ENCODE assay signal across 11 mouse cellular contexts in genomic region chr9:108795281-108795680, GRCm38 (mm10). TPM values are rescaled to one million over a fixed set of nuclear protein-coding genes. Genes with fewer than 3 reads are reported as not detected.
DNase-seq lines count a peak whose midpoint lies in the region; ATAC-seq and TF ChIP-seq lines count a peak whose summit lies in the region.
"Had no signal": no experiment of that assay in that cellular context is flagged by ENCODE, and none has a peak within 500 bp of the region (broad histone marks: within the 10 kb centered on the region; RNA-seq: fewer than 3 reads in every experiment).

No protein-coding gene starts in this region.

- no peak overlapping the region for H3K27ac ChIP-seq in hindbrain, embryonic 15.5 days (replicated peaks)
- H3K27ac ChIP-seq in hindbrain, embryonic 11.5 days (ENCODE audit: low read depth, low read length) = no peak overlapping the region
- peak overlapping the region; percentile 84 for H3K27ac ChIP-seq in liver, embryonic 13.5 days
- H3K27ac ChIP-seq in stomach, postnatal 0 days (replicated peaks) = peak overlapping the region; percentile 56; the same call in 1 of the 2 replicates
- H3K27ac ChIP-seq: midbrain, embryonic 13.5 days had no signal

- H3K9me3 ChIP-seq in hindbrain, embryonic 15.5 days = no peaks in the 10 kb centered on the region
- no peaks in the 10 kb centered on the region for H3K9me3 ChIP-seq in hindbrain, embryonic 11.5 days (ENCODE audit: control insufficient read depth, low read length)
- no peaks in the 10 kb centered on the region for H3K9me3 ChIP-seq in liver, embryonic 13.5 days (replicated peaks)
- no peaks in the 10 kb centered on the region for H3K9me3 ChIP-seq in stomach, postnatal 0 days (ENCODE audit: control insufficient read depth, low read length)
- H3K9me3 ChIP-seq: midbrain, embryonic 13.5 days had no signal

- H3K4me2 ChIP-seq in hindbrain, embryonic 15.5 days = peak overlapping the region; percentile 30; the same call in 1 of the 2 replicates
- H3K4me2 ChIP-seq in hindbrain, embryonic 11.5 days (replicated peaks; ENCODE audit: low read depth, low read length) = no peak overlapping the region
- H3K4me2 ChIP-seq in liver, embryonic 13.5 days = peak overlapping the region; percentile 76
- no peak overlapping the region for H3K4me2 ChIP-seq in stomach, postnatal 0 days (replicated peaks; ENCODE audit: low read depth)

- H3K4me3 ChIP-seq in hindbrain, embryonic 15.5 days = no peak overlapping the region
- no peak overlapping the region for H3K4me3 ChIP-seq in hindbrain, embryonic 11.5 days (ENCODE audit: low read depth, low read length)
- H3K4me3 ChIP-seq in liver, embryonic 13.5 days (replicated peaks) = peak overlapping the region; percentile 57; the same call in 1 of the 2 replicates
- no peak overlapping the region for H3K4me3 ChIP-seq in stomach, postnatal 0 days (ENCODE audit: low read depth, low read length)
- H3K4me3 ChIP-seq: midbrain, embryonic 13.5 days had no signal

- ATAC-seq in hindbrain, embryonic 15.5 days (ENCODE audit: low FRiP score, low read depth) = no peak
- no peak for ATAC-seq in hindbrain, embryonic 11.5 days (ENCODE audit: low FRiP score)
- no peak for ATAC-seq in liver, embryonic 13.5 days (ENCODE audit: low read depth)
- no peak for ATAC-seq in stomach, postnatal 0 days (ENCODE audit: low FRiP score, low TSS enrichment)
- ATAC-seq: midbrain, embryonic 13.5 days had no signal

- TF ChIP-seq CTCF in stomach, postnatal 0 days (IDR thresholded peaks at IDR 0.05; ENCODE audit: low read depth) = no peak

- 42% methylated on average over 2 of the region's 2 CpGs for WGBS in hindbrain, embryonic 15.5 days
- 64% methylated on average over 2 of the region's 2 CpGs for WGBS in hindbrain, embryonic 11.5 days
- WGBS in liver, embryonic 13.5 days (ENCODE audit: insufficient replicate concordance) = 55% methylated on average over 2 of the region's 2 CpGs
- WGBS in stomach, postnatal 0 days = 46% methylated on average over 2 of the region's 2 CpGs

- H3K9ac ChIP-seq in hindbrain, embryonic 15.5 days = no peak overlapping the region
- H3K9ac ChIP-seq in hindbrain, embryonic 11.5 days (ENCODE audit: low read depth, low read length) = no peak overlapping the region
- H3K9ac ChIP-seq in liver, embryonic 13.5 days = peak overlapping the region; percentile 6
- H3K9ac ChIP-seq in stomach, postnatal 0 days (ENCODE audit: low read length) = no peak overlapping the region

- H3K27me3 ChIP-seq in hindbrain, embryonic 15.5 days = no peaks in the 10 kb centered on the region
- no peaks in the 10 kb centered on the region for H3K27me3 ChIP-seq in hindbrain, embryonic 11.5 days (ENCODE audit: control insufficient read depth, insufficient read depth, low read length)
- H3K27me3 ChIP-seq in liver, embryonic 13.5 days = no peaks in the 10 kb centered on the region
- H3K27me3 ChIP-seq in stomach, postnatal 0 days (ENCODE audit: control insufficient read depth, insufficient read depth, low read length) = no peaks in the 10 kb centered on the region
- H3K27me3 ChIP-seq: midbrain, embryonic 13.5 days had no signal

- TF ChIP-seq EP300 in stomach, postnatal 0 days (optimal IDR thresholded peaks at IDR 0.05) = no peak

- peaks cover 40% of the 10 kb centered on the region for H3K36me3 ChIP-seq in hindbrain, embryonic 15.5 days
- peaks cover 10% of the 10 kb centered on the region; the same call in 1 of the 2 replicates for H3K36me3 ChIP-seq in hindbrain, embryonic 11.5 days (ENCODE audit: control insufficient read depth, insufficient read depth, low read length)
- H3K36me3 ChIP-seq in liver, embryonic 13.5 days = peaks cover 43% of the 10 kb centered on the region
- peaks cover 14% of the 10 kb centered on the region for H3K36me3 ChIP-seq in stomach, postnatal 0 days (ENCODE audit: control insufficient read depth, insufficient read depth, low read length)

- DNase-seq in hindbrain, embryonic 11.5 days (ENCODE audit: low spot score) = no peak
- DNase-seq in retina, adult 2 months (ENCODE audit: low read depth, low spot score) = peak; percentile 77
- no peak for DNase-seq in retina, postnatal 1 day
- no peak for DNase-seq in liver, embryonic 13.5 days
- no peak for DNase-seq in stomach, postnatal 0 days (ENCODE audit: low spot score)
- DNase-seq in cerebellum, postnatal 25 days = no peak
- no peak for DNase-seq in left cerebral cortex, adult 8-10 months (ENCODE audit: low spot score in 2 of 2)
- DNase-seq: gastrocnemius, postnatal 14 days; right cerebral cortex, postnatal 4 days had no signal

- peaks cover 71% of the 10 kb centered on the region for H3K4me1 ChIP-seq in hindbrain, embryonic 15.5 days (replicated peaks)
- H3K4me1 ChIP-seq in hindbrain, embryonic 11.5 days (replicated peaks; ENCODE audit: control insufficient read depth, insufficient read depth, low read length) = no peaks in the 10 kb centered on the region
- H3K4me1 ChIP-seq in liver, embryonic 13.5 days (replicated peaks) = peaks cover 72% of the 10 kb centered on the region
- H3K4me1 ChIP-seq in stomach, postnatal 0 days (replicated peaks; ENCODE audit: control insufficient read depth, insufficient read depth) = no peaks in the 10 kb centered on the region; the same call in 1 of the 2 replicates

RNA-seq across cellular contexts. Expression of gene Ip6k2, which starts 11.7 kb away (rescaled TPM):
- 180 and 206 TPM in 2 replicates for polyA plus RNA-seq in hindbrain, embryonic 15.5 days (2015; fragmentation: Nextera tagmentation; extraction: Ambion mirVana)
- polyA plus RNA-seq in hindbrain, embryonic 11.5 days (2014; fragmentation: Nextera tagmentation; extraction: Ambion mirVana) = 122 and 136 TPM in 2 replicates
- polyA plus RNA-seq in liver, embryonic 13.5 days (2015; fragmentation: Nextera tagmentation; extraction: Ambion mirVana) = 11.5 and 11.6 TPM in 2 replicates
- polyA plus RNA-seq in stomach, postnatal 0 days (2015; fragmentation: Nextera tagmentation; extraction: Ambion mirVana) = 35.7 and 37.8 TPM in 2 replicates
- total RNA-seq in left cerebral cortex, adult 8-10 months (2022) = 100 to 1,000 TPM; 137 to 158 (median 157) TPM

RNA-seq across cellular contexts. Expression of gene Nckipsd, which starts 12.9 kb away (rescaled TPM):
- polyA plus RNA-seq in hindbrain, embryonic 15.5 days (2015; fragmentation: Nextera tagmentation; extraction: Ambion mirVana) = 30.3 and 30.7 TPM in 2 replicates
- polyA plus RNA-seq in hindbrain, embryonic 11.5 days (2014; fragmentation: Nextera tagmentation; extraction: Ambion mirVana) = 10.5 and 13.0 TPM in 2 replicates
- 3.9 and 5.9 TPM in 2 replicates for polyA plus RNA-seq in liver, embryonic 13.5 days (2015; fragmentation: Nextera tagmentation; extraction: Ambion mirVana)
- polyA plus RNA-seq in stomach, postnatal 0 days (2015; fragmentation: Nextera tagmentation; extraction: Ambion mirVana) = 7.9 and 8.5 TPM in 2 replicates
- 10 to 100 TPM; 56.8 to 65.8 (median 59.9) TPM for total RNA-seq in left cerebral cortex, adult 8-10 months (2022)

RNA-seq across cellular contexts. Expression of gene Celsr3, which starts 30.8 kb away (rescaled TPM):
- polyA plus RNA-seq in hindbrain, embryonic 15.5 days (2015; fragmentation: Nextera tagmentation; extraction: Ambion mirVana) = 12.7 and 14.6 TPM in 2 replicates
- polyA plus RNA-seq in hindbrain, embryonic 11.5 days (2014; fragmentation: Nextera tagmentation; extraction: Ambion mirVana) = 10.1 and 16.8 TPM in 2 replicates
- polyA plus RNA-seq in liver, embryonic 13.5 days (2015; fragmentation: Nextera tagmentation; extraction: Ambion mirVana) = 0.03 TPM in 2 replicates
- polyA plus RNA-seq in stomach, postnatal 0 days (2015; fragmentation: Nextera tagmentation; extraction: Ambion mirVana) = 0.15 and 0.22 TPM in 2 replicates
- total RNA-seq in left cerebral cortex, adult 8-10 months (2022) = 10 to 100 TPM; 45.0 to 60.8 (median 50.5) TPM

RNA-seq across cellular contexts. Expression of gene Slc26a6, which starts 57.8 kb away (rescaled TPM):
- 19.5 and 22.1 TPM in 2 replicates for polyA plus RNA-seq in hindbrain, embryonic 15.5 days (2015; fragmentation: Nextera tagmentation; extraction: Ambion mirVana)
- polyA plus RNA-seq in hindbrain, embryonic 11.5 days (2014; fragmentation: Nextera tagmentation; extraction: Ambion mirVana) = 9.8 and 13.7 TPM in 2 replicates
- polyA plus RNA-seq in liver, embryonic 13.5 days (2015; fragmentation: Nextera tagmentation; extraction: Ambion mirVana) = 6.7 and 8.6 TPM in 2 replicates
- 8.0 and 8.2 TPM in 2 replicates for polyA plus RNA-seq in stomach, postnatal 0 days (2015; fragmentation: Nextera tagmentation; extraction: Ambion mirVana)
- total RNA-seq in left cerebral cortex, adult 8-10 months (2022) = 10 to 100 TPM; 10.9 to 21.0 (median 16.6) TPM

Comparison
In these comparisons a context has a peak if more than half of its experiments do, and no peak if none do; other contexts are left out.
1. H3K4me2 ChIP-seq: peak in hindbrain, embryonic 15.5 days (single experiment) and liver, embryonic 13.5 days (single experiment); none in hindbrain, embryonic 11.5 days (single experiment) and stomach, postnatal 0 days (single experiment).
2. H3K27ac ChIP-seq: peak in liver, embryonic 13.5 days (single experiment) and stomach, postnatal 0 days (single experiment); none in hindbrain, embryonic 15.5 days (single experiment) and hindbrain, embryonic 11.5 days (single experiment).